Mouse (Mus musculus) C2C12 (cell line): ENCODE results near the gene Reln. TPM values are rescaled to one million over a fixed set of nuclear protein-coding genes. Genes with fewer than 3 reads are reported as not detected.

Experiments used
- H3K27me3 ChIP-seq: one replicate; pipeline ENCODE4 v1.6.1; 2011; ENCODE audit not compliant: control insufficient read depth, insufficient read depth, insufficient read length
- H3K36me3 ChIP-seq: one replicate; pipeline ENCODE4 v1.6.1; 2011; ENCODE audit not compliant: control insufficient read depth, insufficient read depth
- H3K4me3 ChIP-seq: one replicate; pipeline ENCODE4 v1.5.1; 2011; ENCODE audit warnings: mild to moderate bottlenecking, control low read depth; ENCODE audit not compliant: poor library complexity, insufficient read depth, severe bottlenecking
- H3K79me2 ChIP-seq: one replicate; pipeline ENCODE4 v1.6.1; 2011; ENCODE audit not compliant: control insufficient read depth, insufficient read depth
- H3K79me3 ChIP-seq: one replicate; pipeline ENCODE4 v1.6.1; 2011; ENCODE audit warnings: low read depth, control low read depth
- H3ac ChIP-seq: one replicate; pipeline ENCODE3; 2011; ENCODE audit warnings: low read depth; ENCODE audit not compliant: control insufficient read depth, insufficient read length
- CEBPB ChIP-seq: IDR thresholded peaks from one replicate; pipeline ENCODE4 v1.6.1; 2011; ENCODE audit warnings: low read depth, mild to moderate bottlenecking, control low read depth, moderate library complexity
- CTCF ChIP-seq: IDR thresholded peaks from one replicate; pipeline ENCODE4 v1.5.1; 2011; ENCODE audit not compliant: control insufficient read depth, insufficient read depth, insufficient read length
- FOSL1 ChIP-seq: IDR thresholded peaks from one replicate; pipeline ENCODE4 v1.8.0; 2011; ENCODE audit warnings: mild to moderate bottlenecking, low read length; ENCODE audit not compliant: poor library complexity, insufficient read depth, severe bottlenecking
- MAX ChIP-seq: IDR thresholded peaks from one replicate; pipeline ENCODE4 v1.6.1; 2011; ENCODE audit warnings: mild to moderate bottlenecking, control low read depth
- MYOD1 ChIP-seq: IDR thresholded peaks from one replicate; pipeline ENCODE4 v1.6.1; 2011; ENCODE audit warnings: low read depth; ENCODE audit not compliant: control insufficient read depth, insufficient read length
- MYOG ChIP-seq: IDR thresholded peaks from one replicate; pipeline ENCODE4 v1.6.1; 2011; ENCODE audit not compliant: control insufficient read depth, insufficient read length; ENCODE audit errors: extremely low read depth
- USF1 ChIP-seq: IDR thresholded peaks from one replicate; pipeline ENCODE4 v1.6.1; 2011; ENCODE audit warnings: low read depth, mild to moderate bottlenecking, control low read depth, moderate library complexity
- polyA plus RNA-seq: library from polyadenylated mRNA; unstranded; fragments of >200 nt; fragmentation: generic; extraction: Trizol; gene quantifications from one replicate; pipeline ENCODE4 v1.2.1, GENCODE M21; 2012; ENCODE audit warnings: missing spikeins

The Reln gene
- polyA plus RNA-seq, 1 experiment, result not detected

DNA sequence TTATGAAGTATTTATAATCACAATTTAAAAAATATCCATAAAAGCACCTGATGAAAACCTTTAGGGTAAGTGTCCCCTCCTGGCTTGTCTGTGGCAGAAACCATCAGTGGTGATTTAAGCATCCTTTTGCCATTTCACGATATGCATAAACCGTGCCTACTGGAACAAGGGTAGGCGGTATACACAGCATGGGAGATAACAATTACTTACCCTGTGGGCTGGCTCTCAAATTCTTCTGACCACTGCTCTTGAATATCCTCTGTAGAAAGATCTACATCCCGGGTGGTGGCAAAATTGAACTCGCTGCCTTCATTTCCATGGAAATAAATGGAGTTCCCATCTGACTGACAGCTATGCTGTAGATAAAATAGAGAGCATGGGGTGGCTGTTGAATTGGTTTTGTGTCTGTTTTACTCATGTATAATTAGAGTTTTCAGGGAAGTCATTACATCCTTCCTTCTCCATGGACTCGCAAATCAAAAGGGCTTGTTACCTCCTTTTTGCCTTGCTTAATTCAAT, 264.0 kb downstream of the Reln start:
- Histone ChIP-seq H3K79me3 (no peaks in the 10 kb centered on the region), H3K36me3 (no peaks in the 10 kb centered on the region), H3K79me2 (no peaks in the 10 kb centered on the region), H3ac (no peak overlapping the region), H3K4me3 (no peak overlapping the region), H3K27me3 (no peaks in the 10 kb centered on the region)
- TF ChIP-seq CTCF (no peak), MYOD1 (no peak)

DNA sequence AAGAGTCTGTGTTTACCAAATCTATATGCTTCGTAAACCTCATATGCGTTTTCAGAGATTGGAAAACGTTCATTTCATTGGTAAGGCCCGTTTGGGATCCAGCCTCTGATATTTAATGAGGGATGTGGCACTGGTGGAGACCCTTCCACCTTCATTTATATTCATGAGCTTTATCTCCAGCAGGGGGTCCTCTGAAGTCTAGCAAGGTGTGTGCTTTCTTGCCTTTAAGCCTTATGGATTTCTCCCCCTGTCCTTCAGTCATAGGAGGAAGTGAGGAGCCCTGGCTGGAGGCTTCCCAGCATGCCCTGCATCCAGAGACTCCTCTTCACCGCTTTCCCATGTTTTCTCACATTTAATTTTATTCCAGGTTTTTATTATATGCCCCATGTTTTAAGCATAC, 269.5 kb downstream of the Reln start:
- TF ChIP-seq MYOD1 (no peak), CEBPB (no peak)
- Histone ChIP-seq H3K4me3 (no peak overlapping the region), H3K36me3 (no peaks in the 10 kb centered on the region), H3K79me3 (no peaks in the 10 kb centered on the region), H3ac (no peak overlapping the region), H3K79me2 (no peaks in the 10 kb centered on the region), H3K27me3 (no peaks in the 10 kb centered on the region)

DNA sequence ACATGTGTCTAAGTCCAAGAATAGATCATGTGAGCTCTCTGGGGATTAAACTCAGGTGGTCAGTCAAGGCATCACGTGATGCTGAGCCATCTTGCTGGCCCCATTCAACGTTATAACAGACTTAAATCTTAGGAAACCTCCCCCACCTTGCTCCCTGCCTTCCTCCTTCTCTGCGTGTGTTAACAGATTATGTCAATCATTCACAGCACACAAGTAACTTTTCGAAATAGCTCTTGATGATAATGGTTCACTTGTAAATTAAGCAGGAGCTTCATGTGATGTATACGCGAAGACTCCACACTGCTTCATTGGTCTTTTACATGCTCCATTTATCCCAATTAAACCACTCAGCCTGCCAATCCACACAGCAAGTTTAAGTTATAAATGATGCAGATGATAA, 271.9 kb downstream of the Reln start:
- Histone ChIP-seq H3K36me3 (no peaks in the 10 kb centered on the region), H3K27me3 (no peaks in the 10 kb centered on the region), H3K79me3 (no peaks in the 10 kb centered on the region), H3K79me2 (no peaks in the 10 kb centered on the region), H3ac (no peak overlapping the region), H3K4me3 (no peak overlapping the region)
- TF ChIP-seq CEBPB (no peak), MAX (no peak), MYOD1 (no peak), FOSL1 (no peak), USF1 (no peak), CTCF (no peak)

DNA sequence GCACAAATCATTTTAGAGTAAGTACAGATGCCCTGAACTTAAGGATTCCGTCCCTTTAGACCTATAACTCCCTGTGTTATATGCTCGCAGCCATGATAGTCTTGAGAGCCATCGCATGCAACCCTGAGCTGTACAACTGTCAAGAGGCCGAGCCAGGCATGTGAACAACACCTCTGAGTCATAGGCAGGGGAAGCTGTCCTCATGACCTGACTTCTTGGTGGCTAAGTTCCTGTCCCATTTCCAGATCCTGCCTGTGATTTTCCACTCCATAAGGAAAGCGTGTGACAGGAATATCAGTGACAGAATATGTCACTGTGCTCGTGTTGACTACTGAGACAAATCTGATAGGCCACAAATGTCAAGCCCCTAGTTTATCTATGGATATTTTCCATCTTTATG, 285.3 kb downstream of the Reln start:
- Histone ChIP-seq H3K79me2 (no peaks in the 10 kb centered on the region), H3ac (no peak overlapping the region), H3K79me3 (no peaks in the 10 kb centered on the region), H3K4me3 (no peak overlapping the region), H3K27me3 (no peaks in the 10 kb centered on the region), H3K36me3 (no peaks in the 10 kb centered on the region)
- no peak for TF ChIP-seq CEBPB
- no peak for TF ChIP-seq MAX
- no peak for TF ChIP-seq FOSL1
- TF ChIP-seq CTCF, result no peak
- TF ChIP-seq USF1, result no peak
- TF ChIP-seq MYOD1, result no peak
- no peak for TF ChIP-seq MYOG

DNA sequence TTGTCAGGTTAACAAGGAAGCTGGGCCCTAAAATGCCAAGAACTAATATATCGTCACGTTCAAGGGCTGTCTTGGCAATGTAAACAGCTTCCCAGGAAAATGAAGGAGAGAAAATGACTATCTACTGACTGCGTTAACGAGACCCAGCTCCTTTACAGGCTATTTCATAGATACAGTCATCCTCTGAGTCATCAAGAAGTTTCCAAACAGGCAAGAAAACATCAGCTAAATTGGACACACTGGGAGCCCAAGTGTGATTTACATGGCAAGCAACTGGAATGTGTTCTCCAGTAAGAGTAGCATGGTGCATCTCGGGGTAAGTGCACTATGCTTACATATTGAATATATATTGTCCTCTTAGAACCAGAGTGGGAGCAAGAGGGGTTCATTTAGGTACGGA, 302.7 kb downstream of the Reln start:
- Histone ChIP-seq H3ac (no peak overlapping the region), H3K36me3 (no peaks in the 10 kb centered on the region), H3K4me3 (no peak overlapping the region), H3K79me3 (no peaks in the 10 kb centered on the region), H3K27me3 (no peaks in the 10 kb centered on the region), H3K79me2 (no peaks in the 10 kb centered on the region)
- TF ChIP-seq CTCF, result no peak
- TF ChIP-seq MYOG, result no peak
- TF ChIP-seq USF1, result no peak
- no peak for TF ChIP-seq CEBPB
- TF ChIP-seq FOSL1, result no peak
- no peak for TF ChIP-seq MAX
- no peak for TF ChIP-seq MYOD1

DNA sequence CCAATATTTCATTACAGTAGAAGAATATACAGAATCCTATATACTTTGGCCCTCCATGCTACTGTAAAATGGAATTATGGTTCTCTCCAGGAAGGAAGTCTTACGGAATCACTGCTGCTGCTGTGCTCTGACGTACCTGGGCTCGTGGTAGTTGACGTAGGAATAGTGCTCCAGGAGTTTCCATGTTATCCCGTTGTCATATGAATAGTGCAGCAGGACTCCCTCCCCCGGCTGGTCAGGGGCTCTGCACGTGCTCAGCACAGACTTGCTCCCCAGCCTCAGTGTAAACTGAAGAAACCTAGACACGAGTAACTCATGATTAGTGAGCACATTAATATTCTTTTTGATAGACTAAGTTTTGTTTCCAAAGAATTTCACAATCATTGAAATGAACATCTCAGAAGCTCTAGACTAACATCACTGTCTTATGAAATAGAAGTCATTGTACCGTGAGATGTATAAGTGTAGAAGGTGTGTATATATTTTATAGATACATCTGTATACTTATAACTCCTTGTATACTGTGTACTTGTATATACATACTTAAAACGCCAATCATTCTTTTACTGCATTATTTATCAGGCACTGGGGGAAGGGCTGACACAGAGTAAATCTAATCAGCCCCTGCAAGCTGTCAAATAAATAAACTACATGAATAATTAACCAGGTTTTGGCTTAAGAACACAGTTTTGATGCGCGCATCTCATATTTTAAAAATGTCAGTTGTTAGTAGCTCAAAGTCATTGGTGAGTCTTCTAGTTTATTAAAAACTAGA, 304.9 kb downstream of the Reln start:
- TF ChIP-seq CTCF, result no peak
- no peak for TF ChIP-seq FOSL1
- no peak for TF ChIP-seq MAX
- no peak for TF ChIP-seq CEBPB
- TF ChIP-seq MYOD1, result no peak
- no peak for TF ChIP-seq USF1
- TF ChIP-seq MYOG, result no peak

More for the DNA sequence above, 304.9 kb downstream of the Reln start:
- H3K79me3 ChIP-seq, result no peaks in the 10 kb centered on the region
- H3K79me2 ChIP-seq, result no peaks in the 10 kb centered on the region
- H3ac ChIP-seq, result no peak overlapping the region
- H3K4me3 ChIP-seq, result no peak overlapping the region
- no peaks in the 10 kb centered on the region for H3K36me3 ChIP-seq
- no peaks in the 10 kb centered on the region for H3K27me3 ChIP-seq
